8 mouse cellular contexts compared by ENCODE assay signal in genomic region chr1:51600425-51600824, GRCm38 (mm10).
DNase-seq lines count a peak whose midpoint lies in the region; ATAC-seq and TF ChIP-seq lines count a peak whose summit lies in the region.

No protein-coding gene starts in this region.

- no peak overlapping the region for H3K4me3 ChIP-seq in hindbrain, postnatal 0 days (ENCODE audit: low read length)
- no peak overlapping the region for H3K4me3 ChIP-seq in hindbrain, embryonic 12.5 days
- no peak overlapping the region for H3K4me3 ChIP-seq in ES-E14 (ENCODE audit: insufficient read depth in 1 of 2, low read depth in 1 of 2, low read length in 2 of 2, poor library complexity in 1 of 2, severe bottlenecking in 1 of 2)
- no peak overlapping the region for H3K4me3 ChIP-seq in lung, embryonic 14.5 days (ENCODE audit: low read depth, low read length)
- H3K4me3 ChIP-seq in midbrain, embryonic 13.5 days (replicated peaks) = no peak overlapping the region

- H3K36me3 ChIP-seq in hindbrain, postnatal 0 days (ENCODE audit: insufficient read depth, low read length) = no peaks in the 10 kb centered on the region
- H3K36me3 ChIP-seq in hindbrain, embryonic 12.5 days = no peaks in the 10 kb centered on the region
- no peaks in the 10 kb centered on the region for H3K36me3 ChIP-seq in ES-E14 (ENCODE audit: control insufficient read depth, insufficient read depth, low read length, poor library complexity, severe bottlenecking)
- no peaks in the 10 kb centered on the region for H3K36me3 ChIP-seq in lung, embryonic 14.5 days (ENCODE audit: insufficient read depth)
- no peaks in the 10 kb centered on the region for H3K36me3 ChIP-seq in midbrain, embryonic 13.5 days

- in situ Hi-C loops in ES-E14 (cut with MboI; ENCODE audit: low sequenced_read_pairs in 2 of 2, unreplicated experiment in 2 of 2) = loop anchor here in 1 of 2 experiments (10.0 kb wide), 1 partner anchor 136 kb away; no protein-coding TSS in a partner anchor

- H3K9ac ChIP-seq in hindbrain, postnatal 0 days (replicated peaks; ENCODE audit: low read length) = no peak overlapping the region
- no peak overlapping the region for H3K9ac ChIP-seq in hindbrain, embryonic 12.5 days
- H3K9ac ChIP-seq in ES-E14 (ENCODE audit: insufficient read depth, low read depth, low read length, poor library complexity, severe bottlenecking) = no peak overlapping the region
- no peak overlapping the region for H3K9ac ChIP-seq in lung, embryonic 14.5 days
- H3K9ac ChIP-seq in midbrain, embryonic 13.5 days (replicated peaks) = no peak overlapping the region

- no peak overlapping the region for H3K27ac ChIP-seq in hindbrain, postnatal 0 days
- no peak overlapping the region for H3K27ac ChIP-seq in hindbrain, embryonic 12.5 days
- no peak overlapping the region for H3K27ac ChIP-seq in ES-E14 (ENCODE audit: insufficient read depth, low read depth, low read length, poor library complexity, severe bottlenecking)
- no peak overlapping the region for H3K27ac ChIP-seq in lung, embryonic 14.5 days (ENCODE audit: low read depth)
- no peak overlapping the region for H3K27ac ChIP-seq in midbrain, embryonic 13.5 days

- ATAC-seq in hindbrain, postnatal 0 days = no peak
- no peak for ATAC-seq in hindbrain, embryonic 12.5 days (ENCODE audit: low FRiP score)
- ATAC-seq in lung, embryonic 14.5 days (ENCODE audit: insufficient read depth) = no peak
- no peak for ATAC-seq in midbrain, embryonic 13.5 days

- 30% methylated on average over 7 of the region's 7 CpGs for WGBS in hindbrain, postnatal 0 days
- 31% methylated on average over 7 of the region's 7 CpGs for WGBS in hindbrain, embryonic 12.5 days
- WGBS in lung, embryonic 14.5 days = 21% methylated on average over 7 of the region's 7 CpGs
- 32% methylated on average over 7 of the region's 7 CpGs for WGBS in midbrain, embryonic 13.5 days

- no peaks in the 10 kb centered on the region for H3K9me3 ChIP-seq in hindbrain, postnatal 0 days (ENCODE audit: low read length)
- no peaks in the 10 kb centered on the region for H3K9me3 ChIP-seq in hindbrain, embryonic 12.5 days (replicated peaks)
- H3K9me3 ChIP-seq in ES-E14 (ENCODE audit: control insufficient read depth, insufficient read depth, low read depth, low read length) = no peaks in the 10 kb centered on the region
- no peaks in the 10 kb centered on the region for H3K9me3 ChIP-seq in lung, embryonic 14.5 days (ENCODE audit: low read depth, low read length)
- H3K9me3 ChIP-seq in midbrain, embryonic 13.5 days = no peaks in the 10 kb centered on the region

- no peaks in the 10 kb centered on the region for H3K27me3 ChIP-seq in hindbrain, postnatal 0 days (ENCODE audit: insufficient read depth, low read length)
- H3K27me3 ChIP-seq in hindbrain, embryonic 12.5 days = no peaks in the 10 kb centered on the region
- H3K27me3 ChIP-seq in lung, embryonic 14.5 days (ENCODE audit: insufficient read depth, low read length) = no peaks in the 10 kb centered on the region
- no peaks in the 10 kb centered on the region for H3K27me3 ChIP-seq in midbrain, embryonic 13.5 days

- peak; percentile 61 for DNase-seq in hindbrain, postnatal 0 days (ENCODE audit: low spot score)
- DNase-seq in A20 (ENCODE audit: low read depth, low spot score) (peak; percentile 65), ES-E14 (ENCODE audit: low read depth, low spot score) (peak; percentile 21)
- peak; percentile 76 for DNase-seq in lung, embryonic 14.5 days
- no peak for DNase-seq in gastrocnemius, postnatal 10 days
- no peak for DNase-seq in adrenal gland, adult 8-10 months

- H3K4me1 ChIP-seq in hindbrain, postnatal 0 days (ENCODE audit: insufficient read depth, low read length) = no peaks in the 10 kb centered on the region
- no peaks in the 10 kb centered on the region for H3K4me1 ChIP-seq in hindbrain, embryonic 12.5 days
- H3K4me1 ChIP-seq in ES-E14 (ENCODE audit: control insufficient read depth in 2 of 2, insufficient read depth in 2 of 2, low read length in 2 of 2, poor library complexity in 1 of 2) = no peaks in the 10 kb centered on the region; a peak in 1 of 4 replicates
- H3K4me1 ChIP-seq in lung, embryonic 14.5 days (ENCODE audit: insufficient read depth) = no peaks in the 10 kb centered on the region
- no peaks in the 10 kb centered on the region for H3K4me1 ChIP-seq in midbrain, embryonic 13.5 days (replicated peaks)

- H3K4me2 ChIP-seq in hindbrain, postnatal 0 days (ENCODE audit: low read depth, low read length) = no peak overlapping the region
- H3K4me2 ChIP-seq in hindbrain, embryonic 12.5 days (replicated peaks) = no peak overlapping the region
- no peak overlapping the region for H3K4me2 ChIP-seq in lung, embryonic 14.5 days
- H3K4me2 ChIP-seq in midbrain, embryonic 13.5 days (replicated peaks) = no peak overlapping the region

- TF ChIP-seq CTCF in hindbrain, postnatal 0 days (IDR thresholded peaks at IDR 0.05; ENCODE audit: low read depth) = peak; percentile 73
- TF ChIP-seq CTCF in lung, embryonic 14.5 days (IDR thresholded peaks at IDR 0.05; ENCODE audit: low read depth) = peak; percentile 70

TF ChIP-seq in ES-E14, 5 proteins besides CTCF, POLR2A, EP300 and RAD21:
- TF ChIP-seq ZC3H11A (IDR thresholded peaks at IDR 0.05; ENCODE audit: borderline replicate concordance, low read depth, low read length) = peak; percentile 48
- TF ChIP-seq HCFC1 (IDR thresholded peaks at IDR 0.05; ENCODE audit: borderline replicate concordance, insufficient read depth, low read length) = no peak

Comparison
In these comparisons a context has a peak if more than half of its experiments do, and no peak if none do; other contexts are left out.
1. DNase-seq: peak in hindbrain, postnatal 0 days (single experiment), A20 (single experiment), ES-E14 (single experiment) and lung, embryonic 14.5 days (single experiment); none in gastrocnemius, postnatal 10 days (single experiment) and adrenal gland, adult 8-10 months (single experiment).